Mouse (Mus musculus): ENCODE results near the gene Tspo2.

Tspo2 gene

DNA sequence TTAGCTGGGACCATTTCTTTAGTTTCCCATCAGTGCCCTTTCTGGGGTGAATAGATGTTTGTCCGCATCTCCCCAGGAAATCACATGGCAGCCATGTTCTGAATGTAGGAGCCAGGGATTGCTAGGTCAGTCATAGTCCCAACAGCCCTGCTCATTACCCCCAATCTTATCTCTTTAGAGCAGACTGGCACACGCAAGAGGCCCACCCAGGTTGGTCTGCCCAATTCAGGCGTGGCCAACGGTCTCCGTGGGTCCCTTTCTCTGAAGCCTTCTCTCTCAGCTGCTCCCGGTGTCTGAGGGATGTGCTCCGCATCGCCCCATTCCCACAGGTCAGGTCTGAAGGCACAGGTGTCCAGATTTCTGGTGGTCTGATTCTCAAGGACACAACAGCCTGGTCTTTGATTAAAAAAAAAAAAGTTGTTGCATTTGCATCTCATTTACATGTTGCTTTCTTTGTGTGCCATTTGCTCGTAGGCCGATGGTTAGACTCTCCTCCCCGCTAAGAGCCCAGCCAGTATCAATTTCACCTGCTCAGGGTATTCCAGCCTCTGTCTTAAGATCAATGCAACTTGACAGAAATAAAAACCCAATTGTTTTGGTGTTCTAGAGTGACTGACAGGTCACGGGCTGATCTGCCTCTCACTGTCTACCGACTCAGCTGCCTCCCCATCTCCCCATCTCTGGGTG, 513 bp downstream of the Tspo2 start:
- no peak for DNase-seq (ENCODE audit: low spot score in 2 of 2)

- no peak for DNase-seq (ENCODE audit: low spot score in 2 of 2)
Measured at GRCm38 (mm10) chr17:48447675-48448074, 3.6 kb downstream of the Tspo2 start.

DNA sequence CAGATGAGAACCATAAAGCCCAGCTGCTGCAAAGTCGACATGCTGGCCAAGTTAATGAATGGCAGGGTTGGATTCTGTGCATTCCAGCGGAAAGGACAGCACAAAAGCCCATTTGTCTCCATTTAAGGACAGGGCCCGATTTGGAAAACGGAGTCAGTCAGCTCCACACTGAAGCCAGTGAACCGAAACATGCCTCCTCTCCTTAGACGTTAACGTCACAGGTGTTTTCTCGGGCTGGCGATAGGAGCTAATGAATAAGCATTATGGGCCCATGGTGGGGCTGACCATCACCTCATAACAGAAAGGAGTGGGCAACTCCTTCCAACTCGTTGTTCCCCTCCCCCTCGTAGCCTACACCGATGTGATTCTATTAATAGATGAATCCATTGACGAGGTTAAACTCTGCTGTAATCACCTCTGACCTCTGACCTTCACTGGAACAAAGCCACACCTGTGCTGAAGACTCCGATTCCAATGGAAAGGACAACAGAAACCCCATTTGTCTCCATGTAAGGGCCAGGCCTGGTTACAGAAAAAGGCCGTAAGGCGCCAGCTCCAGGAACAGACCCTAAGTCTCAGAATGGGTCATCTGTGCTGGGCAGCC, 7.7 kb downstream of the Tspo2 start:
- DNase-seq (ENCODE audit: low spot score in 2 of 2): no peak

DNA sequence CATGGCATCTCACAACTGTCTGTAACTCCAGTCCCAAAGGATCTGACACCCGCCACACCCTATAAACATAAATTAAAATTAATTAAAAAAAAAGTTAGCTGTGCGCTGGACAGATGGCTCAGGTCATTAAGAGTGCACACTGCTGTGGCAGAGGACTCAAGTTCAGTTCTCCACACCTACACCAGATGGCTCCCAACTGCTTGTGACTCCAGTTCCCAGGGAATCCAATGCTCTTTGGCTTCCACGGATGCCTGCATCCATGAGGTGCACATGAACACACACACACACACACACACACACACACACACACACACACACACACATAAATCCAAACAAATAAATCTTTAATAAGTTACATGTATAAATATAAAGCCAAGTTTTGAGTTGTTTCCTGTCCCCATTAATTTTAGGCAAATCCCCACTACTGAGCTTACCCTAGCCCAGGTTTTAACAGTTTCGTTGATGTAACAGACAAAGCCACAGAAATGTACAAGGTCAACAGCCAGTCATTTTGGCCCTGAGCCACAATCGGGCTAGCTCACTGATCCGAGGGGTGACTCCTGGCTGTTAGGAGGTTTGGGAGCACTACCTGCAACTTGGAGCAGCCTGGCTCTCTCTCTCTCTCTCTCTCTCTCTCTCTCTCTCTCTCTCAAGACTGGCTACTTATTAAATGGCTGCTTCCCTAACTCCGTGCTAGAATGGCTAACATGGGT, 8.4 kb downstream of the Tspo2 start:
- no peak for DNase-seq (ENCODE audit: low spot score in 2 of 2)

GRCm38 (mm10) chr17:48437421-48437911, 13.9 kb downstream of the Tspo2 start:
- no peak for DNase-seq (ENCODE audit: low spot score in 2 of 2)

DNA sequence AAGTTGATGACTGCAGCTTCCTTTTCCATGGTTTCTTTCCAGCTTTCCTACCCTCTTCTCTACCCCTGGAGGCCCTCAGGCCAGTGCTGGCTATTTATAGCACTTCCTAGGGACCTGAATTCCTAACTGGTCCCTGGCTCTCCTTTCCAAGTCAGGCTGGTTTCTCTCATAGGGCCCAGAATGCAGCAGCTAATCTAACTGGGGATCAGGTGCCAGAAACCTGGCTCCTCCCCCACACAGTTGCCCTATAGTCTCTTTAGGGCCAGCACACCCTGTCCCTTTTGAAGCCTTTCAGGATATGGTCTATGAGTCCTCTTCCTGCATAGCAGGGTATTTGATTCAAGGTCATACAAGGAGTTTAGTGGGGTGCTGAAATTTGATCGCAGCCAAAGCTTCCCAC, 14.8 kb downstream of the Tspo2 start:
- DNase-seq (ENCODE audit: low spot score in 2 of 2): no peak

DNA sequence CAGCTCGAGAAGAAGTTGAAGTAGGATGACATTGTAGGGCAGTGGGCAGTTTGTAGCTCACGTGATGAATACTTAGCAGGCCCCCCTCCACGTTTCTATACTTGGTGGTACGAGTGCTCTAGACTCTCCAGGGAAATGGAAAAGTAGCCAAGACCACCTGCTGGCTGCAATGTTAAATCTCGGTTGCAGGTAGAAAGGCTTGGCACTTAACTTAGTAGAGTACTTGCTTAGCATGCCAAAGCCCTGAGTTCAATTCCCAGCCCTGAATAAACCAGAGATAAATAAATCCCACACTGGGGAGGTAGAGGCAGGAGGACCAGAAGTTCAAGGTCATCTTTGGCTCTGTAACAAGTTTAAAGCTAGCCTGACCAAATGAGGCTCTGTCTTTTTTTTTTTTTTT, 16.8 kb downstream of the Tspo2 start:
- DNase-seq (ENCODE audit: low spot score in 2 of 2): no peak

DNA sequence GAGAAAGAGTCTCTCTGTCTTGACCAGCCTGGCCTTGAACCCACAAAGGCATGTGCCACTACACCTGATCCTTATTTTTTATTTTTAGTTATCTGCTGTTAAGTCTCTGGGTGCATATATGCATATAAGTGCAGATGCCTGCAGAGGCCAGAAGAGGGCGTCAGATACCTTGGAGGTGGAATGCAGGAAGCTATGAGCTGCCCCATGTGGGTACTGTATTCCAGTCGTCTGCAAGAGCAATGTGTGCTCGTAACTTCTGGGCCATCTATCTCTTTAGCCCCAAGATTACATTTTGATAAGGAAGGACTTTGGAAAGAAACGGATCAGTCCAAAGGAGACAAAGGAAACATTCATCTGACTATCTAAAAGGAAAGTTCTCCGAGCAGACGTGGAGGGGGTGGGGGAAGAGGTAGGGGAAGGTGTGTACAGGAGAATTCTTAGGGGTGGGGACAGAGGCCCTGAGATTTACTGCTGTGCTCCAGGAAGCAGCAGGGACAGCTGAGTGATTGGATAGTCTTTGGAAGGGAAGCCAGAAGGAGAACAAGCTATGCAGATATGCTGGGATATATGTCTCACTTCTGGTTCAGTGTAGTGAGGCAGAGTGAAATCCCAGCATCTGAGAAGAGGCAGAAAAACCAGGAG, 17.5 kb downstream of the Tspo2 start:
- DNase-seq (ENCODE audit: low spot score in 2 of 2): no peak

DNA sequence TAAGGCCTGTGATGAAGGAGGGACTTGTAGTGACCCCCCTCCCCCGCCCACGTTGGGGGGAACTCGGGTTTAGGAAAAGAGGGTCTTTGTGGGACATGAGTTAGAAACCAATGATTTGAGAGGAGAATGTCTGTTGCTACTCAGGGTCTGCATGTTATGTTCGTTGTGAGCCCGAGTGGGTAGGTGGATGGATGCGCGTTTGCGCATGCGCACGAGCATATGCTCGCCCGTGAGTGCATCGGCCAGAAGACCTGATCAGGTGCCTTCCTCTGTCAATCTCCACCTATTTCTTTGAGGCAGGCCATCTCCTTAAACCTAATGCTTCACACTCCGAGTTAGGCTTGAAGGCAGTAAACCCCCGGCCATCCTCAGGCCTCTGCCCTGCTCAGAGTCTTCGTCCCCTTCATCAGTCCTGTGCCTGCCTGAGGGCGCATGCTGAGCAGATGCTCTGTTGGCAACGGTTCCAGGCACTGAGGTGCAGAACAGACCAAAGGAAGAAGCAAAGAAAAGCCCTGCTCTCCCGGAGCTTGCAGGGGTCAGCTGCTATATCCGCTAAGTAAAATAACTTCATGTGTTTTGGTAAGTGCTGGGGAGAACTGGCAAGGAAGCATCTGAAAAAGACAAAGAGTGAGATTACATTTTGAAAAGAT, 18.2 kb downstream of the Tspo2 start:
- DNase-seq (ENCODE audit: low spot score in 2 of 2): no peak

- DNase-seq (ENCODE audit: low spot score in 2 of 2): no peak
Measured at GRCm38 (mm10) chr17:48432158-48432980, 19.0 kb downstream of the Tspo2 start, which contains the start of gene Apobec2. Apobec2 (minus strand) TSS chr17:48432930.

DNA sequence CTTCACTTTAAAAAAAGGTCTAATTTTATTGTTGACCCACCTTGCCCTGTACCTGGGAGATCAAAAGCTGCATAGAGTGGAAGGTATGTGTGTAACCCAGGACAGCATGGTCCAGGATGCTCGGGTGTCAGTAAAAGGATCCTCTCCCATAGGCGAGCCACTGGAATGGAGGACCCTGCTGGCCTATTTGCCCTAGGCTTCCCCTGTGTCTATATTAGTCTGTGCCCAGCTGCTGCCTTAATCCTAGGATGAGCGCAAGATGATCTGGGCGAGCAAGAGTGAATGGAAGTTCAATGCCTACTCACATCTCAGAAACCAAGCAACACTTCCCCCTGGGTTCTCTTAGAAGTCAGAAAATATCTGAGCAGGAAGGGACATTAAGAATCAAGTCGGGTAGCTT, 20.3 kb downstream of the Tspo2 start:
- DNase-seq (ENCODE audit: low spot score in 2 of 2): no peak

GRCm38 (mm10) chr17:48430394-48430793, 20.9 kb downstream of the Tspo2 start:
- DNase-seq (ENCODE audit: low spot score in 2 of 2): no peak

GRCm38 (mm10) chr17:48427852-48428530, 23.3 kb downstream of the Tspo2 start:
- no peak for DNase-seq (ENCODE audit: low spot score in 2 of 2)

DNA sequence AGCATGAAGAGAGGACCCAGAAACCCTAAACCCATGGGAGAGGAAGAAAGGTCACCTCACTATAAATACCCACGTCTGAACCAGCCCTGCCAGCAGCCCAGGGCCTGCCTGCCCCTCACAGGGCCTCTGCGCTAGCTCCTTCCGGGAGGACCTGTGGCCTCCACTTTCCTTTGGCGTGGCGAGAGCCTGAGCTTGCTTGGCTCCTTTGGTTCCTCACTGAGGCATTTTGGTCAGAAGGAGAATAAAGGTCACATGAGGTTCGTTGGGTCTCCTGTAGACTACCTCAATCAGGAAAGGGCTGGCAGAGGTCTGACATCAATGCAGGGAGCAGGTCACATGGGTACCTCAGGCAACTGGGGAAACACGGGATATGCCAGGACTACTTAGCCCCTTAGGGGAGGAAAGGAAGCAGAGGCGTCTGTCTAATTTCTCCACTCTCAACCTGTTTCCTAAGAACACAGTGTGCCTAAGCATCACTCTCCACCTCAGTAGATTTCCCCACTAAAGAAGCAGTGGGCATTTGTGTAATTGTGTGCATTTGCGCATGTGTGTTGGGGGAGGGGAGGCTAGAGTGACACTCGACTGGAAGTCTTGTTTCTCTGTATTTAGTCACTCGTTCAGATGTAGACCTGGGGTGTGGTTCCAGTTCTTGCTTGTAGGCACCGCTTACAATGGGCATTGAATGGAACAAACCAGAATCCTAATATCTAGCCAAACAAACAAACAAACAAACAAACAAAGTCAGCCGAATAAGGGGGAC, 24.2 kb downstream of the Tspo2 start:
- no peak for DNase-seq (ENCODE audit: low spot score in 2 of 2)

- DNase-seq (ENCODE audit: low spot score in 2 of 2): no peak
Measured at GRCm38 (mm10) chr17:48425823-48426612, 25.3 kb downstream of the Tspo2 start.

- no peak for DNase-seq (ENCODE audit: low spot score in 2 of 2)
Measured at GRCm38 (mm10) chr17:48424237-48424636, 27.1 kb downstream of the Tspo2 start.

- no peak for DNase-seq (ENCODE audit: low spot score in 2 of 2)
Measured at GRCm38 (mm10) chr17:48419571-48419970, 31.8 kb downstream of the Tspo2 start.

GRCm38 (mm10) chr17:48418781-48419180, 32.5 kb downstream of the Tspo2 start:
- DNase-seq (ENCODE audit: low spot score in 2 of 2): no peak

GRCm38 (mm10) chr17:48418174-48418573, 33.1 kb downstream of the Tspo2 start:
- DNase-seq (ENCODE audit: low spot score in 2 of 2): no peak

All from urinary bladder, adult 18-20 months (tissue).